Mouse (Mus musculus): ENCODE measurements at regions not wholly inside any gene's neighbourhood (a gene's known extent, or its start where the extent isn't known, plus 50 kb on each side); places are given as distances from the start of the nearest gene placed in this dataset.
A peak's percentile ranks its signal among the peaks of the same experiment; 100 is the strongest.

GRCm38 (mm10) chrX:12889482-12889808 lies 127.6 kb upstream of the Med14 start:
- no peak for DNase-seq (ENCODE audit: low spot score in 2 of 2)

GRCm38 (mm10) chrX:12888708-12889481 lies 127.0 kb upstream of the Med14 start:
- DNase-seq (ENCODE audit: low spot score in 2 of 2), result no peak

DNA sequence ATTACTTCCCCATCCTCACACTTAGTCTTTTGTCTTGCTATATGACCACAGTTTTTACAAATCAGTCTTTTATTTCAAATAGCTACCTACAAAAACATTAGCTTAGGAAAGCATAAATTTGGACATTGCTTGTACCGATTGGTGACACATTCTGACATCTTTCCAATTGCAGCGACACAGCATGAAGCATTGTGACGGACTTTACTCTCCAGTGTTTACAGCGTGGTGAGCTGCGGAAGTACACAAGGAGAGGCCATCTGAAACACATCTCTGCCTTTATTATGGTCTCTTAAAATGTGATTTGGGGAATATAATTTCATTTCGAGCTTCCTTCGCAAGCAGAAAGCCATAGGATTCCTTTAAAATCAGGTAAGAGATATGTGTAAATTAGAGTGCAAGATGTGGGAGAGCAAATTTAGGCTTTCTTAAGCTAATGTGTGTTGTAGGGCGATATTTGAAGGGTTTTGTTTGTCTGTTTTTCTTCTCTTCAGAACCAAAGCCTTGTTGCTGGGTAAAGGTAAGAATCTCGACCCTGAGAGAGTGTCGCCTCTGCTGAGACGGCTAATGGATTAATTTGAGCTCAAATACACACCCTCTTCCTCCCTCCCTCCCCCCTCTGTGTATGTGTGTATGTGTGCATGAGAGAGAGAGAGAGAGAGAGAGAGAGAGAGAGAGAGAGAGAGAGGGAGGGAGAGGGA lies 126.3 kb upstream of the Med14 start:
- DNase-seq (ENCODE audit: low spot score in 2 of 2), result no peak

DNA sequence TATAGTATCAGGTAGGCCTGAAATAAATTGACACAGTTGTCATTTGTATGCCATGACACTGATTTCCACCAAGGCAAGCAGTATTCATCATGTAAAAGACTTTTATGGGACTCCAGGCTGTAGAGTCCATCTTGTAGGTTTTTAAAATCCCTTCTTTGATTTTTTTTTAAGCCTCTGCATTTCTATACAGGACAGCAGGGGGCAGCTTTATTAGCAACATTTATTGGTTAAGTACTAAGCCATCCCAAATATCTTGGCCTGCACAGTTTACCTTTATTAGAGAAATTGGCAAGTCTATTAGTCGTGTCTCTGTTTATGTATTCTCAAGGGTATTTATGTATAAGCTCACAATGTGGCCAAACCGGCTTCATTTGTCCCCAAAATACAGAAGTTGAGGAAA lies 125.6 kb upstream of the Med14 start:
- no peak for DNase-seq (ENCODE audit: low spot score in 2 of 2)

- DNase-seq (ENCODE audit: low spot score in 2 of 2), result no peak
These were observed 124.5 kb upstream of the Med14 start for GRCm38 (mm10) chrX:12886160-12887048.

DNA sequence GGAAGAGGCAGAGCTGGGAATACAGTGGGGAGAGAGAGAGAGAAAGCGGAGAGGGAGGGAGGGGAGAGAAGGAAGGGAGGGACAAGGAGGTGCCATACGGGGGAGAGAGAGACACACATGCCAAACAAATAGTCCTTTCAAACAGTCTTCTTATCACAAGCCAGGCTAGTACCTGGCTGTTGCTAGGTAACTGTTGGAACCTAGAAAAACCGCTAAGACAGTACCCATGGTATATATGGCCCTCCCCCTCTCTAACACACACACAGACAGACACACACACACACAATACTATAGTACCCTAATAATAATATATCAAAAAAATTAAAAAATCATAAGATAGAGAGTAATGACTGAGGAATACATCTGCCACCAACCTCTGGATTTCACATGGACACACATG lies 117.4 kb upstream of the Med14 start:
- DNase-seq (ENCODE audit: low spot score in 2 of 2), result no peak

- no peak for DNase-seq (ENCODE audit: low spot score in 2 of 2)
These were observed 115.6 kb upstream of the Med14 start for GRCm38 (mm10) chrX:12877506-12877905.

- peak; percentile 30 to 45 for DNase-seq (ENCODE audit: low spot score in 2 of 2)
These were observed 111.8 kb upstream of the Med14 start for GRCm38 (mm10) chrX:12873698-12874144.

DNA sequence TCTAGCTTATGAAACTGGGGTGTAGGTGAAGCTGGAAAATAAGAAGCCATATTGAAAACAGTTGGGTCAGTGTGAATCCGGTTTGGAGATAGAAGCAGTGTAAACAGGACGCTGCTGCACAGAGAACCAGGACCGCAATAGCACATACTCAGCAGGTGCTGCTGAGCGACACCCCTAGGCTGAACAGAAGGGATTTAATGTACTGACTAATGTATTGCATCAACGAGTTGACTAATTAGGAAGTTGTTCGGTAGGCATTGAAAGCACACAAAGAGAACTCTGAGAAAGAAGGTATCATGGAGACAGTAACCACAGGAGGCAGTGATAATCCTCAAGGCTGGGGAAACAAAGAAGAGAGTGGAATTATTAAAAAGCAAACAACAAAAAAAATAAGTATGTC lies 111.4 kb upstream of the Med14 start:
- DNase-seq (ENCODE audit: low spot score in 2 of 2), result no peak

DNA sequence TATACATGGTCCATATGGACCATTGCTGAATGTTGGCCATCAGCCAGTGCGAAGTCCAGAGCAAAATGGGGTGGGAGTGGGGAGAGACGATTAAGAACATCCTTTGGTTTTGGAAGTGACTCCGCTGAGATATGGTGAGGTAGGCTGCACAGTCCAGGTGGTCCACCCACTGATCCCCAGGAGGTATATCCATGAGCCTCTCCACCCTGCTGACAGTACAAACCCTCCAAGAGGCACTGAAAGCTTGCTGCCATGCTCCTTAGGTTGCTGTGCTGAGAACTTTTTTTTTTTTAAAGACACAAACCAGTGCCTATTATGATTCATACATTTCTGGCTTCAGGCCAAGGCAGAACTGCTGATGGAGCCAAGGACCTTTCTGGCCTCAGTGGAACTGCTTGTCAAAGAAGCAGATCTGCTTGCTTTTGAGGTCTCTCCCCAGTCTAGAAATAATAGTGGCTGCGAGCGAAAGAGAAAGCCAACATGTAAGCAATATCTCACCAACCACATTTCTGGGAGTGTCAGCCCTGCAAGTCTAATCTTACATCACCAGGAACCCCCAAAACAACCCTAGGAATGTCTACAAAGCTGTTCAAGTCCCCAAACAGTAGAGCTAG lies 105.1 kb upstream of the Med14 start:
- DNase-seq (ENCODE audit: low spot score in 2 of 2), result no peak

DNA sequence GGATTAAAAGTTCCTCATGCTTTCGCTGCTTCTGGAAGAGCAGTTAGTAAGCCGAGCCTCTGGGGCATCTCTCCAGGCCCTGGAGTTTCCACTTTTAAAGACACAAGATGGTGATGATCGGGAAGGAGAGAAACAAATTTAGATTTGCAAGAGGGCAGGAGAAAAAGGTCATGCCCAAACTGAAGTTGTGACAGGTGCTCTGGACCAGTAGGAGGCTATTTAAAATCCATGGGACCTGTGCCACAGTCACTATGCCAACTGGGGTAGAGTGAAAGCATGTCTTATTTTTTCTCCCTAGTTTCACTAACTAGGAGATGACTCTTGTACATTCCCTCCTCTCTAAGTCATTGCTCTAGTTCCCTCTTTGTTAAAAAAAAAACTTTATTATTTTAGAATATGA lies 104.3 kb upstream of the Med14 start:
- peak in 1 of 2 experiments; percentile 44 for DNase-seq (ENCODE audit: low spot score in 2 of 2)

DNA sequence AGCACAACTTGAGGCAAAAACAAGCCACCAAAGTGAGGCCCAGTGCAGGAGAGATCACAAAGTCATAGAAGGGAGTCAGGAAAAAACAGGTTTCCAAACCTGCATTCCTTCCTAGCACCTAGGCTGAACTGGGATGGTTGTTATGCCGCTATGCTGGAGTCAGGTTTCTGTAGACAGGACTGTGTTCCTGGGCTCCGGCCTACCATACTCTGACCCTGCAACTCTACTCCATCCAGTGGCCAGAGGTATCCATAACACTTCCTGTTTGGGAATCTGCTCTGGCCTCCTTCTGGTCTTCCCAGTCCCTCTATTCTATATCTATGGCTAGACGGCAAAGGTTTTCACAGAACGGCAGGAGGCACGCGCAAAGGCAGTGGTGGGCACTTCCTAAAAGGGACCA lies 98.3 kb upstream of the Med14 start:
- DNase-seq (ENCODE audit: low spot score in 2 of 2), result no peak

DNA sequence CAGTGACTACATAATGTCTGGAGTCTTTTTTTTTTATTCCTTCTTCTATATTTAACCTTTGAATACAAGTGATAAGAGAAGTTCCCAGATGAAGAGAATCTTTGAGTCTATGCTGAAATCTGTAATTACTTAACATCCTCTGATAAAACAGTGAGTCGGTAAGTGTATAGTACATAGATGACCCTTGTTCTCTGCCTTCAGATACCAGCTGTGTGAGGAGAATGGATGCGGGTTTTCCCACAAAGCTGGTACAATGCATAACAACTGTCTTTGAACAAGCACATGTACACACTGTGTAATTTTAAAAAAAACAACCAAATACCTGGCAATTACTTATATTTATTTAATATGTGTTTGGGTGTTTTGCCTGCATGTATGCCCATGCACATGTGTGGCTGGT lies 96.9 kb upstream of the Med14 start:
- no peak for DNase-seq (ENCODE audit: low spot score in 2 of 2)

- no peak for DNase-seq (ENCODE audit: low spot score in 2 of 2)
These were observed 96.2 kb upstream of the Med14 start for GRCm38 (mm10) chrX:12857881-12858755.

DNA sequence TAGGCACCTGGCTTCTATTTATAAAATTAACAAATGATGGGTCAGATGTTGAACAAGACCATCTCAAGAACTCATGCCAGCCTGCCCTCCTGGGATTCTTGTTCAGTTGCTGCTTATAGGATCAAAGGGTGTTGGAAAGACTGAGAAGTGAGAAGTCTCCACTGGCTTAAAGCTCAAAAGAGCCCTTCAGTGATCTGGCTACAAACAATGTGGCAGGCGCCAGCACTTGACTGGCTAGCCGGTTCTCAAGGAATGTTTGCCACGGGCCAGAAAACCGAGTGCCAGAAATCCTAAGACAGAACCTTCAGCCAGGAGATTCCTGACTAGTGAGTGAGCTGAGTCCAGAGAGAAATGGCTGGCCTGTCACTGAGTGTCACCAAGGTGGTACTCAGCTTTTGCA lies 93.6 kb upstream of the Med14 start:
- peak; percentile 20 to 53 for DNase-seq (ENCODE audit: low spot score in 2 of 2)

GRCm38 (mm10) chrX:12851684-12852083 lies 89.8 kb upstream of the Med14 start:
- no peak for DNase-seq (ENCODE audit: low spot score in 2 of 2)

GRCm38 (mm10) chrX:12844431-12844830 lies 82.6 kb upstream of the Med14 start:
- no peak for DNase-seq (ENCODE audit: low spot score in 2 of 2)

DNA sequence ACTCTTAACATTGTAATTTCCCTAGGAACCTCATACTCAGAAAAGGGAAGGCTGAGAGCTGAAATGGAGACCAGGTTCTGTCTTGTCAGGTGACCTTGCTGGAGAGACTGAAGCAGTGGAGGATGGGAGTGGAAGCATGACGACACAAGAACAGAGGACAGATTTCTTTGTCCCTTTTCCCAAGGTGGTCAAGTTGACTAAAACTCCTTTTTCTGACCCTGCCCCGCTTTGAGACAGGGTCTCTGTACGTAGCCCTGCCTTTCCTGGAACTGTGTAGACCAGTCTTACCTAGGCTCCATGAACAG lies 79.1 kb upstream of the Med14 start:
- no peak for DNase-seq (ENCODE audit: low spot score in 2 of 2)

DNA sequence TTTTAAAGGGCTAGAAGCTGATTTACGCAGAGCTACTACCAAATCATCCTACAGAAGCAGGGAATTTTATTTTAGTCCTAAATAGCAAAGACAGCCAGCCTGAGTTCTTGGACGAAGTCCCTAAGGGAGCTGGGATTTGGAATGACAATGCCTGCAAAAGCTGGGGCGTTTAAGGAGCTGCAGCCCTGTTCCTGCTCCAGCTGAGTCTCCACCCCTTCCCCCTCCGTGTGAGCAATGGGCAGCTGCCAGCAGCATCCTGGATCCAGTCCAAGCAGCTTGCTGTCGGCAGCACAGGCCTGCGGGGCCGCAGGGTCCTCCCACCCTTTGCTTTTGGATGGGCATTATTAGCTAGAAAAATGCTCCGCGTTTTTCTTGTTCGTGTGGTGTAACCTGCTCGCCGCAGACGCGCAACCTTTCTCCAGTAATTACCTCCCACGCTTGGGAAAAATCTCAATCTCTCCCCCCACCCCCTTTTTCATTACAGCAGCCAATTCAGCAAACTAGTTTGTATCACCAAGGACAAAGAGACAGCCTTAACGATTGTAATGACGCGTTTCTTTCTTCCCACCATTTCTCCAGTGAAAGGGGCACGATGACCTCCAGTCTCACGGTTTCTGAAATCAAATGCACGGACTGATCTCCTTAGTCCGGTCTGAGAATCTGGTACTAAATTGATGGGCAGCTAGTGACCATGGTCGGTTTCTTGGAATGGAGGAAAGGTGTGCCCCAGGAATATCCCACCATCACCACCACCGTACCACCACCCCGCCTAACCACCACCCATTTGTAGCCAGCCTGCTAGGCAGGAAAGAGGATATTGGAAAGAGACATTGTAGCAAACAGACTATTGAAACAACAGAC lies 78.5 kb upstream of the Med14 start:
- DNase-seq (ENCODE audit: low spot score in 2 of 2), result peak; percentile 33 to 69
